Mouse (Mus musculus): ENCODE measurements around the gene Slc6a20a. TPM values are rescaled to one million over a fixed set of nuclear protein-coding genes. Genes with fewer than 3 reads are reported as not detected.

Gene Slc6a20a
- 6.7 and 6.9 TPM in 2 replicates for polyA plus RNA-seq (2012; rRNA removed)

DNA sequence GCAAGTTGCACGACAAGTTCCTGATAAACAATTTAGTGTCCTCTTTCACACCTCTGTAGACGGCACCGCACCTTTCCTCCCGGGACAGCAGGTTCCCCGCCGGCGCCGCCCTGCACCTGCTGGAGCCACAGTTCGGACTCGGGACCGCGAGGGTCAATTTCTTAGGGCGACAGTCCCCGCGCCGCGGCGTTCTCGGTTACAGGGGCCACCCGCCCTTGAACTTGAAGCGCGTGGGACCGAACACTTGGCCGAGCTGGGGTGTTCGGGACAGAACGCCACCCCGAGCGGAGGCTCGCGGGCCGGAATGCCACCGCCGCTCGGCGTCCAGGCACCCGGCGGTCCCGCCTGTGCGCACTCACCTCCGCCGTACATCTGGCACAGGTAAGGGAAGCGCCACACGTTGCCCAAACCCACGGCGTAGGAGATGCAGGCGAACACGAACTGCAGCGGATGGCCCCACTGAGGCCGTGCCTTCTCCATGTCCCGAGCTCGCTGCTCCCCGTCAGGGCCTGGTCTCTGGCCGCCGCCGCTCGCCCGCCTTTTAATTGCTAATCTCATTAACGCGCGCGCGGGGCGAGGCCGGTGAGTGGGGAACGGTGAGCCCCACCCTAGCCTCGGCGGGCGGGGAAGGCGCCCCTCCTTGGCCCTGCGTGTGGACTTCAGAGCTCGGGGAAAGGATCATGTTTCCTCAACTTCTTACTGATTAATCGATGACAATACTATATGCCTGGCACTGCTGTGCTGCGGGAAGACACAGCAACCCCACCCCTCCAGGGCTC lies at the start of gene Slc6a20a, which contains the start of gene Ccr9:
Slc6a20a (minus strand) TSS at position 559 of the 779 bp plus-strand sequence.
Ccr9 (plus strand) TSS at position 113 of the 779 bp plus-strand sequence.

GRCm38 (mm10) chr9:123717186-123718008 lies 38.7 kb upstream of the Slc6a20a start, which contains the start of gene Lztfl1:
Gene Lztfl1 (minus strand): TSS chr9:123717697.

DNA sequence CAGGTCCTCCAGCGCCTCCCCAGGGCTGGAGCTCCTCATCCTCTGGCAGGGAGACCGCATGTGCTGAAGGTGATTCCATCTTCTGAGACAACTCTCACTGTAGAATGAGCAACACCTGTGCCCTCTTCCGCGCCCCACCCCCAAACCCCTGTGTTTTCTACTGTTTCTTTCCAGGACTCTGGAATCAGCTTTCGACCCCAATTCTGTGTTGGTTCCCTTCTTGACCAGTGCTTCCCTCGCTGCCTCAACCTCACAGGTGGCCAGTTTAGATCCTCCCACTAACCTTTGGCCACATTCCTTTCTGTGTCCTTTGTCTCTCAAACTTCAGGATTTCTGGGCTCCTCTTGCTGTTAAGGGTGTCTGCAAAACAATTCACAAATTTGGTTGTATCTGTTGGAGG lies 46.4 kb downstream of the Slc6a20a start, which contains the start of gene Slc6a20b:
Slc6a20b (minus strand) TSS at position 285 of the 400 bp plus-strand sequence.

Other genes with a start within 250 kb of the Slc6a20a start
- gene Limd1, start 200.2 kb downstream of the Slc6a20a start, polyA plus RNA-seq (2012; rRNA removed) = 15.9 and 16.7 TPM in 2 replicates
- gene Sacm1l, start 149.1 kb downstream of the Slc6a20a start, polyA plus RNA-seq (2012; rRNA removed) = 23.7 and 27.2 TPM in 2 replicates
- gene Slc6a20b, start 46.3 kb downstream of the Slc6a20a start, polyA plus RNA-seq (2012; rRNA removed) = 0.27 and 0.33 TPM in 2 replicates
- gene Ccr9, start 446 bp downstream of the Slc6a20a start, polyA plus RNA-seq (2012; rRNA removed) = 0.18 and 0.20 TPM in 2 replicates
- gene Lztfl1, start 38.8 kb upstream of the Slc6a20a start, polyA plus RNA-seq (2012; rRNA removed) = 24.8 and 26.2 TPM in 2 replicates
- gene Cxcr6, start 127.6 kb upstream of the Slc6a20a start, polyA plus RNA-seq (2012; rRNA removed) = not detected in 2 replicates
- gene Fyco1, start 173.0 kb upstream of the Slc6a20a start, polyA plus RNA-seq (2012; rRNA removed) = 6.5 and 8.1 TPM in 2 replicates
- not detected in 2 replicates for gene Xcr1, start 183.1 kb upstream of the Slc6a20a start, polyA plus RNA-seq (2012; rRNA removed)